Mouse (Mus musculus) intestine, embryonic 14.5 days (tissue): Measurements from ENCODE around the gene Bnc2. TPM values are rescaled to one million over a fixed set of nuclear protein-coding genes. Genes with fewer than 3 reads are reported as not detected.

Source experiments
- ATAC-seq: fragments of 200-750 bp; cut with Nextera tagmentation; replicated peaks from 2 replicates; pipeline ENCODE4 v1.8.0; 2017; ENCODE audit warnings: low read depth, moderate number of reproducible peaks, moderate TSS enrichment, moderate library complexity; ENCODE audit not compliant: low FRiP score, low TSS enrichment
- DNase-seq: peaks from one replicate; pipeline ENCODE4 v3.0.0-alpha.2; 2018; ENCODE audit warnings: low spot score
- H3K27ac ChIP-seq: fragments of 300-500 bp; sonication (generic); 2 replicates; pipeline ENCODE4 v1.5.1; 2014; ENCODE audit warnings: low read depth, mild to moderate bottlenecking, control low read depth
- H3K27me3 ChIP-seq: fragments of 300-500 bp; sonication (generic); replicated peaks from 2 replicates; pipeline ENCODE4 v1.6.1; 2014; ENCODE audit warnings: low read length, control low read depth; ENCODE audit not compliant: control insufficient read depth, insufficient read depth
- H3K36me3 ChIP-seq: fragments of 300-500 bp; sonication (generic); 2 replicates; pipeline ENCODE4 v1.6.1; 2014; ENCODE audit warnings: low read length, control low read depth; ENCODE audit not compliant: control insufficient read depth, insufficient read depth
- H3K4me1 ChIP-seq: fragments of 300-500 bp; sonication (generic); replicated peaks from 2 replicates; pipeline ENCODE4 v1.6.1; 2014; ENCODE audit warnings: low read length, control low read depth, mixed read lengths; ENCODE audit not compliant: control insufficient read depth, insufficient read depth
- H3K4me2 ChIP-seq: fragments of 300-500 bp; sonication (generic); 2 replicates; pipeline ENCODE4 v1.6.1; 2014; ENCODE audit warnings: low read length
- H3K4me3 ChIP-seq: fragments of 300-500 bp; sonication (generic); 2 replicates; pipeline ENCODE4 v1.5.1; 2014; ENCODE audit warnings: low read depth, low read length, control low read depth, mixed read lengths
- H3K9ac ChIP-seq: fragments of 300-500 bp; sonication (generic); 2 replicates; pipeline ENCODE4 v1.6.1; 2014; ENCODE audit warnings: mild to moderate bottlenecking, low read length
- H3K9me3 ChIP-seq: fragments of 300-500 bp; sonication (generic); 2 replicates; pipeline ENCODE4 v1.6.1; 2016; ENCODE audit warnings: low read length, control low read depth; ENCODE audit not compliant: control insufficient read depth
- WGBS: fragments of 180-500 bp; shearing (Covaris S2); extraction: QIAGEN DNeasy Blood & Tissue Kit; methylation state at CpG from one replicate; pipeline ENCODE4 v1.1.7; 2014; 5-methylcytosine and 5-hydroxymethylcytosine counted together
- polyA plus RNA-seq: library from polyadenylated mRNA; unstranded; fragments of >200 nt; fragmentation: Nextera tagmentation; extraction: Ambion mirVana; gene quantifications from 2 replicates; pipeline ENCODE4 v1.2.1, GENCODE M21; 2014

Gene Bnc2
- polyA plus RNA-seq = 24.3 and 31.7 TPM in 2 replicates

GRCm38 (mm10) chr4:84675171-84675973, at the start of gene Bnc2:
Gene Bnc2 (minus strand): TSS chr4:84675275.
- peak within 1 kb of the TSS; percentile 93 for H3K27ac ChIP-seq
- peak; percentile 88 for DNase-seq
- no peaks in the 10 kb centered on the region for H3K9me3 ChIP-seq
- peak within 1 kb of the TSS; percentile 79 for H3K4me2 ChIP-seq
- H3K4me1 ChIP-seq = peaks cover 19% of the 10 kb centered on the region
- H3K9ac ChIP-seq = peak within 1 kb of the TSS; percentile 82
- ATAC-seq = peak; percentile 62
- H3K27me3 ChIP-seq = peaks cover 9% of the 10 kb centered on the region; the same call in 1 of the 2 replicates
- peak within 1 kb of the TSS; percentile 67 for H3K4me3 ChIP-seq
- WGBS = under 1% methylated on average over 66 of the region's 80 CpGs
- H3K36me3 ChIP-seq = no peaks in the 10 kb centered on the region

- WGBS = 78% methylated on average over 5 of the region's 5 CpGs
- Histone ChIP-seq H3K4me3 (no peak overlapping the region), H3K27me3 (no peaks in the 10 kb centered on the region), H3K27ac (no peak overlapping the region), H3K9me3 (no peaks in the 10 kb centered on the region), H3K36me3 (no peaks in the 10 kb centered on the region), H3K4me1 (no peaks in the 10 kb centered on the region), H3K4me2 (no peak overlapping the region), H3K9ac (no peak overlapping the region)
- ATAC-seq (no peak), DNase-seq (no peak)
These were observed 32.9 kb upstream of the Bnc2 start for GRCm38 (mm10) chr4:84707961-84708360.

GRCm38 (mm10) chr4:84685521-84686366, 10.7 kb upstream of the Bnc2 start:
- DNase-seq (no peak), ATAC-seq (no peak)
- Histone ChIP-seq H3K4me3 (no peak overlapping the region), H3K4me2 (no peak overlapping the region), H3K27ac (no peak overlapping the region), H3K9me3 (no peaks in the 10 kb centered on the region), H3K27me3 (no peaks in the 10 kb centered on the region; the same call in 1 of the 2 replicates), H3K4me1 (no peaks in the 10 kb centered on the region), H3K36me3 (no peaks in the 10 kb centered on the region), H3K9ac (no peak overlapping the region)
- 74% methylated on average over 10 of the region's 10 CpGs for WGBS

GRCm38 (mm10) chr4:84685009-84685408, 9.9 kb upstream of the Bnc2 start:
- Histone ChIP-seq H3K27ac (no peak overlapping the region), H3K9ac (no peak overlapping the region), H3K27me3 (no peaks in the 10 kb centered on the region; the same call in 1 of the 2 replicates), H3K9me3 (no peaks in the 10 kb centered on the region), H3K4me2 (no peak overlapping the region), H3K4me1 (no peaks in the 10 kb centered on the region), H3K36me3 (no peaks in the 10 kb centered on the region), H3K4me3 (no peak overlapping the region)
- DNase-seq (no peak), ATAC-seq (no peak)
- 86% methylated on average over 4 of the region's 4 CpGs for WGBS

GRCm38 (mm10) chr4:84675974-84676315, 870 bp upstream of the Bnc2 start:
- Histone ChIP-seq H3K4me1 (peaks cover 14% of the 10 kb centered on the region), H3K27ac (peak overlapping the region; percentile 93), H3K27me3 (peaks cover 9% of the 10 kb centered on the region; the same call in 1 of the 2 replicates), H3K4me2 (peak overlapping the region; percentile 79), H3K36me3 (no peaks in the 10 kb centered on the region), H3K9ac (peak overlapping the region; percentile 82), H3K4me3 (peak overlapping the region; percentile 67), H3K9me3 (no peaks in the 10 kb centered on the region)
- ATAC-seq (peak; percentile 38), DNase-seq (peak; percentile 84)
- WGBS = under 1% methylated on average over 19 of the region's 19 CpGs

GRCm38 (mm10) chr4:84674318-84675170, 531 bp downstream of the Bnc2 start:
- Histone ChIP-seq H3K27me3 (peaks cover 9% of the 10 kb centered on the region; the same call in 1 of the 2 replicates), H3K9me3 (no peaks in the 10 kb centered on the region), H3K27ac (peak overlapping the region; percentile 93), H3K4me1 (peaks cover 23% of the 10 kb centered on the region), H3K36me3 (no peaks in the 10 kb centered on the region), H3K4me3 (peak overlapping the region; percentile 67), H3K9ac (peak overlapping the region; percentile 82), H3K4me2 (peak overlapping the region; percentile 79)
- under 1% methylated on average over 87 of the region's 104 CpGs for WGBS
- peak; percentile 78 for DNase-seq
- peak; percentile 80 for ATAC-seq

GRCm38 (mm10) chr4:84673681-84674307, 1.3 kb downstream of the Bnc2 start:
- WGBS = 6% methylated on average over 10 of the region's 10 CpGs

More at GRCm38 (mm10) chr4:84673681-84674307, 1.3 kb downstream of the Bnc2 start:
- peak overlapping the region; percentile 67 for H3K4me3 ChIP-seq
- H3K4me1 ChIP-seq = peaks cover 24% of the 10 kb centered on the region
- H3K9ac ChIP-seq = peak overlapping the region; percentile 82
- peaks cover 9% of the 10 kb centered on the region; the same call in 1 of the 2 replicates for H3K27me3 ChIP-seq
- DNase-seq (peak; percentile 65), ATAC-seq (no peak)
- H3K9me3 ChIP-seq = no peaks in the 10 kb centered on the region
- H3K4me2 ChIP-seq = peak overlapping the region; percentile 79
- H3K36me3 ChIP-seq = no peaks in the 10 kb centered on the region
- peak overlapping the region; percentile 93 for H3K27ac ChIP-seq
